Mouse (Mus musculus): ENCODE data around the gene Gba. TPM values are rescaled to one million over a fixed set of nuclear protein-coding genes. Genes with fewer than 3 reads are reported as not detected.
"Not testable (repeated sequence)": the region's sequence is repeated elsewhere in the genome, so short reads cannot be mapped to it uniquely, and the experiment has no call there.

The Gba gene
- polyA plus RNA-seq, 1 experiment from 2014 or later, result 37.4 TPM

DNA sequence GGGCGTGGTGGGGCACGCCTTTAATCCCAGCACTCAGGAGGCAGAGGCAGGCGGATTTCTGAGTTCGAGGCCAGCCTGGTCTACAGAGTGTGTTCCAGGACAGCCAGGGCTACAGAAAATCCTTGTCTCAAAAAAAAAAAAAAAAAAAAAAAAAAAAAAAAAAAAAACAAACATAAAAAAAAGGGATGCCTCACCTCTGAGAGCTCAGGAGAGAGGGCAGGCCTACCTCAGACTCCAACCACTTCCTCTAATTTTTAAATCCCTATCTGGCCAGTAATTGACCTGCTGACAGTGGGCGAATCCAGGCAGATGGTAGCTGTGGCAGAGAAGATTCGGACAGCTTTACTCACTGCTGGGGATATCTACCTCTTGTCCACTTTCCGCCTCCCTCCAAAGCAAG is 13.7 kb downstream of the Gba start:
- ATAC-seq (ENCODE audit: low FRiP score, low TSS enrichment); H3K27me3 ChIP-seq (ENCODE audit: control insufficient read depth, insufficient read depth, low read length); H3K36me3 ChIP-seq (ENCODE audit: control insufficient read depth, insufficient read depth, low read length); H3K4me3 ChIP-seq (ENCODE audit: low read length); H3K4me2 ChIP-seq (replicated peaks; ENCODE audit: low read depth, low read length); H3K9ac ChIP-seq (ENCODE audit: low read depth, low read length); H3K9me3 ChIP-seq (ENCODE audit: control insufficient read depth, low read length); H3K27ac ChIP-seq (ENCODE audit: low read depth, low read length): not testable (repeated sequence)
- peaks cover 24% of the 10 kb centered on the region for H3K4me1 ChIP-seq (ENCODE audit: control insufficient read depth, insufficient read depth, low read length)
- WGBS, result 78% methylated on average over 7 of the region's 7 CpGs

DNA sequence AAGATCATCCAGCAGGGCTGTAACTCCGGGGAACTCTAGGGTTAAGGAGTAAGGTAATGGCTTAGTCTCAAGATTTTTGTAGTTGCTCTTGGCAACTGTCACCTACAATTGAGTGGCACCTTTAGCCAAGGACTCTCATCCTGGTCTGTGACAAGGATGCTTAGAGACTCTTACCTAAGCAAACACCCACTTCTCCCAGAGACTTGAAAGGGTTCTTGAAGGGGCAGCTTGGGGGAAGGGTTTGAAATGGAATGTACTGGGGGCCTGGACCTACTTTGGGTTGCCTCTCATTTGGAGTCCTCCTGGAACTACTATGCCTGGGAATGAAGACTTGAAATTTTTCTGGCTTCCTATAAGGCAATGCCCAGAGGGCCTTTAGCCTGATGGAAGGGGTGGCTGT is 15.5 kb downstream of the Gba start:
- Histone ChIP-seq H3K27me3 (ENCODE audit: control insufficient read depth, insufficient read depth, low read length) (no peaks in the 10 kb centered on the region), H3K9ac (ENCODE audit: low read depth, low read length) (no peak overlapping the region), H3K9me3 (ENCODE audit: control insufficient read depth, low read length) (no peaks in the 10 kb centered on the region), H3K4me3 (ENCODE audit: low read length) (no peak overlapping the region), H3K4me2 (replicated peaks; ENCODE audit: low read depth, low read length) (no peak overlapping the region), H3K36me3 (ENCODE audit: control insufficient read depth, insufficient read depth, low read length) (no peaks in the 10 kb centered on the region; the same call in 1 of the 2 replicates), H3K27ac (ENCODE audit: low read depth, low read length) (no peak overlapping the region), H3K4me1 (ENCODE audit: control insufficient read depth, insufficient read depth, low read length) (peaks cover 17% of the 10 kb centered on the region)
- no peak for ATAC-seq (ENCODE audit: low FRiP score, low TSS enrichment)
- WGBS, result 86% methylated on average over 1 of the region's 1 CpGs

DNA sequence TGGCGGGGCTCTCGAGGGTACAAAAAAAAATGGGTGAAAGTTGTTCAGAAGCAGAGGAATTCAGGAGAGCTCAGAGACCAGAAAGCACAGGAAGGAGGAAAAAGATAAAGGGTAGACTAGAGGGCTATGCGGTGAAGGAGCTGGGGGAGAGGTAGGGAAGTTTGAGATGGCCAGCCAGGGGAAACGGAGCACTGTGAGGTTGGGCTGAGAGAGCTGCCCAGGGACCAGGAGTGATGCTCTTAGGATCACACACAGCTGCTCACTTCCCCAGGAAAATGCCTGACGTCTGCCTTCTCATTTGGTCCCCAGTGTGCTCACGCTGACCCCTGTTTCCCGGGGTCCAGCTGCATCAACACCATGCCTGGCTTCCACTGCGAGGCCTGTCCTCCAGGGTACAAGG is 16.8 kb downstream of the Gba start:
- Histone ChIP-seq H3K27me3 (ENCODE audit: control insufficient read depth, insufficient read depth, low read length) (no peaks in the 10 kb centered on the region), H3K4me2 (replicated peaks; ENCODE audit: low read depth, low read length) (no peak overlapping the region), H3K9ac (ENCODE audit: low read depth, low read length) (no peak overlapping the region), H3K4me3 (ENCODE audit: low read length) (no peak overlapping the region), H3K27ac (ENCODE audit: low read depth, low read length) (no peak overlapping the region), H3K9me3 (ENCODE audit: control insufficient read depth, low read length) (no peaks in the 10 kb centered on the region), H3K36me3 (ENCODE audit: control insufficient read depth, insufficient read depth, low read length) (no peaks in the 10 kb centered on the region; the same call in 1 of the 2 replicates), H3K4me1 (ENCODE audit: control insufficient read depth, insufficient read depth, low read length) (peaks cover 16% of the 10 kb centered on the region)
- WGBS, result 29% methylated on average over 8 of the region's 8 CpGs
- ATAC-seq (ENCODE audit: low FRiP score, low TSS enrichment), result no peak

DNA sequence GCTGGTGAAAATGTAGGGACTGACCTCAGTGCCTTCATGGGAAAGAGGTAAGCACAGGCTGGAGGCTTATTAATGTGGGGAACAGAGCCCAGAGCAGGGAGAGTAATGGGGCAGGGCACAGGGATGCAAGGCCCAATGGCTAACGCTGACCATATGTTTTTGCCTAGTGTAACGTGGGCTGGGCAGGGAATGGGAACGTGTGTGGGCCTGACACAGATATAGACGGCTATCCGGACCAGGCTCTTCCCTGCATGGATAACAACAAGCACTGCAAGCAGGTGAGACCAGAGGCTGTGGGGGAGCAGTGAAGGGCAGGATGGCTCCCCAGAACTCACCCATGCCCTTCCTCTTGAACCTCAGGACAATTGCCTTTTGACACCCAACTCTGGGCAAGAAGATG is 18.4 kb downstream of the Gba start:
- Histone ChIP-seq H3K36me3 (ENCODE audit: control insufficient read depth, insufficient read depth, low read length) (peaks cover 3% of the 10 kb centered on the region; the same call in 1 of the 2 replicates), H3K27ac (ENCODE audit: low read depth, low read length) (no peak overlapping the region), H3K4me2 (replicated peaks; ENCODE audit: low read depth, low read length) (no peak overlapping the region), H3K27me3 (ENCODE audit: control insufficient read depth, insufficient read depth, low read length) (no peaks in the 10 kb centered on the region), H3K9ac (ENCODE audit: low read depth, low read length) (no peak overlapping the region), H3K4me1 (ENCODE audit: control insufficient read depth, insufficient read depth, low read length) (peaks cover 4% of the 10 kb centered on the region; the same call in 1 of the 2 replicates), H3K4me3 (ENCODE audit: low read length) (no peak overlapping the region), H3K9me3 (ENCODE audit: control insufficient read depth, low read length) (no peaks in the 10 kb centered on the region)
- WGBS, result 71% methylated on average over 5 of the region's 5 CpGs
- no peak for ATAC-seq (ENCODE audit: low FRiP score, low TSS enrichment)

DNA sequence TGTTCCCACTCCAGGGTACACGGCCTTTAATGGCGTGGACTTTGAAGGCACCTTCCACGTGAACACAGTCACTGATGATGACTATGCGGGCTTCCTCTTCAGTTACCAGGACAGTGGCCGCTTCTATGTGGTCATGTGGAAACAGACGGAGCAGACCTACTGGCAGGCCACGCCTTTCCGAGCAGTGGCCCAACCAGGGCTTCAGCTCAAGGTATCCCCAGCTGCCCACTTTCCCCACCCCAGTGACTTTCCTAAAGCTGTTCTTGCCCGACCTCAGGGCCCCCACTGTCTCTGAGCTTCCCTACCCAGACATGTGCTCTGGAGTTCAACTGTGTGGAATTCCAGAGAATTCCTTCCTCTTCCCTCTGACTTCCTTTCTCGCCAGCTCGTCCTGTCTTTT is 22.1 kb downstream of the Gba start:
- Histone ChIP-seq H3K4me1 (ENCODE audit: control insufficient read depth, insufficient read depth, low read length) (peaks cover 23% of the 10 kb centered on the region; the same call in 1 of the 2 replicates), H3K27ac (ENCODE audit: low read depth, low read length) (no peak overlapping the region), H3K9ac (ENCODE audit: low read depth, low read length) (no peak overlapping the region), H3K4me3 (ENCODE audit: low read length) (no peak overlapping the region), H3K9me3 (ENCODE audit: control insufficient read depth, low read length) (no peaks in the 10 kb centered on the region), H3K4me2 (replicated peaks; ENCODE audit: low read depth, low read length) (no peak overlapping the region), H3K36me3 (ENCODE audit: control insufficient read depth, insufficient read depth, low read length) (peaks cover 3% of the 10 kb centered on the region; the same call in 1 of the 2 replicates), H3K27me3 (ENCODE audit: control insufficient read depth, insufficient read depth, low read length) (no peaks in the 10 kb centered on the region)
- no peak for ATAC-seq (ENCODE audit: low FRiP score, low TSS enrichment)
- 79% methylated on average over 11 of the region's 11 CpGs for WGBS

DNA sequence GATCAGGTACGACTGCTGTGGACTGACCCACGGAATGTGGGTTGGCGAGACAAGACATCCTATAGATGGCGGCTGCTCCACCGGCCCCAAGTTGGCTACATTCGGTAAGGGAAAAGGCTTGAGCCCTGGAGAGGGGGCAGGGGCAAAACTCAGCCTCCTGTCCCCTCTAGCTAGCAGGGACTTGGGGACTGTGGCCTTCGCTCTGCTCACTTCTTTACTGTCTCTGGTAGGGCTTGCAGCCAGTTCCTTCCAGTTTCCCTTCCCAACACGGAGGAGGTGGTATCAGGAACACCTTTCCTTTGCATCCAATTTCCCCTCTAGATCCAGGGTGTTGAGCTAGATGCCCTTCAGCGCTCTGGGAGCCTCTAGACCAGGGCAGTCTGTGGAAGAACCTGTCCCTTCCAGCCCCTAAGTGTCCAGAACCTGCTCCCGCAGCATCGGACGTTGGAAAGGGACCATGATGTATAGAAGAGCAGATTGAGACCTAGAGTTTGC is 22.6 kb downstream of the Gba start:
- H3K36me3 ChIP-seq (ENCODE audit: control insufficient read depth, insufficient read depth, low read length), result peaks cover 3% of the 10 kb centered on the region; the same call in 1 of the 2 replicates
- H3K9me3 ChIP-seq (ENCODE audit: control insufficient read depth, low read length), result no peaks in the 10 kb centered on the region
- H3K4me1 ChIP-seq (ENCODE audit: control insufficient read depth, insufficient read depth, low read length), result peaks cover 23% of the 10 kb centered on the region; the same call in 1 of the 2 replicates
- ATAC-seq (ENCODE audit: low FRiP score, low TSS enrichment), result no peak
- H3K4me3 ChIP-seq (ENCODE audit: low read length), result no peak overlapping the region
- WGBS, result 63% methylated on average over 12 of the region's 12 CpGs
- no peaks in the 10 kb centered on the region for H3K27me3 ChIP-seq (ENCODE audit: control insufficient read depth, insufficient read depth, low read length)
- no peak overlapping the region for H3K9ac ChIP-seq (ENCODE audit: low read depth, low read length)
- no peak overlapping the region for H3K4me2 ChIP-seq (replicated peaks; ENCODE audit: low read depth, low read length)
- H3K27ac ChIP-seq (ENCODE audit: low read depth, low read length), result no peak overlapping the region

DNA sequence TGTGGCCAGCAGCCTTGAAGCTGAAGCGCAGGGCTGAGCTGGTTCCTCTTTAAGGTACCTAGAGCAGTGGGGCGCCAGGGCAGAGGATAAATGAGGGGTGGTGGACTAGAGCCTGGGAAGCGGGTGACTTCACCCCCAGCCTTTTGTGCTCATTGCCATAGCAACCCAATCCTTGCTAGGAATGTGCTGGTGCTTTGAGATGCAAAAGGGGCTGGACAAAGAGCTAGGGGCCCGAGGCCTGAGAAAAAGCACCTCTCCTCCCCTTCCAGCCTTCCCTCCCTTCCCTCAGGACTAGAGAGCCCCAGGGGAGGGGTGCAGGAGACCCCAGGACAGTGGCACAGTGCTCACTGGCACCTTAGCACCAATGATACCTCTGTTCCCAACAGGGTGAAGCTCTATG is 23.2 kb downstream of the Gba start:
- Histone ChIP-seq H3K27me3 (ENCODE audit: control insufficient read depth, insufficient read depth, low read length) (no peaks in the 10 kb centered on the region), H3K9me3 (ENCODE audit: control insufficient read depth, low read length) (no peaks in the 10 kb centered on the region), H3K4me2 (replicated peaks; ENCODE audit: low read depth, low read length) (peak overlapping the region; percentile 87), H3K4me1 (ENCODE audit: control insufficient read depth, insufficient read depth, low read length) (peaks cover 23% of the 10 kb centered on the region; the same call in 1 of the 2 replicates), H3K4me3 (ENCODE audit: low read length) (no peak overlapping the region), H3K27ac (ENCODE audit: low read depth, low read length) (no peak overlapping the region), H3K9ac (ENCODE audit: low read depth, low read length) (no peak overlapping the region), H3K36me3 (ENCODE audit: control insufficient read depth, insufficient read depth, low read length) (peaks cover 3% of the 10 kb centered on the region; the same call in 1 of the 2 replicates)
- WGBS, result 32% methylated on average over 4 of the region's 4 CpGs
- ATAC-seq (ENCODE audit: low FRiP score, low TSS enrichment), result no peak

DNA sequence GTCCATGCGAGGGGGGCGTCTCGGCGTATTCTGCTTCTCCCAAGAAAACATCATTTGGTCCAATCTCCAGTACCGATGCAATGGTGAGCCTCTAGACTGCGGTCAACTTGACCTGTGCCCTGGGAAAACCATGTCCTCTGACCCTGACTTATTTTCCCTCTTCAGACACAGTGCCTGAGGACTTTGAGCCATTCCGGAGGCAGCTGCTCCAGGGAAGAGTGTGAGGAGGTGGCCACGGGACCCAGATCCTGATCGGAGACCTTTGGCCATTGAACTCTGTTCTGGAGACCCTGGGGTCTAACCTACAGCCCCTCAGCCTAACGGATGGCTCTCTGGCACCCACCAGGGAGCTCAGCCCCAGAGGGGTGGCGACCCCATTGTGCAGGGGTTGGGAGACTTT is 23.6 kb downstream of the Gba start:
- Histone ChIP-seq H3K27ac (ENCODE audit: low read depth, low read length) (no peak overlapping the region), H3K4me1 (ENCODE audit: control insufficient read depth, insufficient read depth, low read length) (peaks cover 23% of the 10 kb centered on the region; the same call in 1 of the 2 replicates), H3K36me3 (ENCODE audit: control insufficient read depth, insufficient read depth, low read length) (peaks cover 3% of the 10 kb centered on the region; the same call in 1 of the 2 replicates), H3K9ac (ENCODE audit: low read depth, low read length) (peak overlapping the region; percentile 54; the same call in 1 of the 2 replicates), H3K4me3 (ENCODE audit: low read length) (peak overlapping the region; percentile 40; the same call in 1 of the 2 replicates), H3K9me3 (ENCODE audit: control insufficient read depth, low read length) (no peaks in the 10 kb centered on the region), H3K27me3 (ENCODE audit: control insufficient read depth, insufficient read depth, low read length) (no peaks in the 10 kb centered on the region), H3K4me2 (replicated peaks; ENCODE audit: low read depth, low read length) (peak overlapping the region; percentile 87)
- WGBS, result 30% methylated on average over 11 of the region's 11 CpGs
- no peak for ATAC-seq (ENCODE audit: low FRiP score, low TSS enrichment)

DNA sequence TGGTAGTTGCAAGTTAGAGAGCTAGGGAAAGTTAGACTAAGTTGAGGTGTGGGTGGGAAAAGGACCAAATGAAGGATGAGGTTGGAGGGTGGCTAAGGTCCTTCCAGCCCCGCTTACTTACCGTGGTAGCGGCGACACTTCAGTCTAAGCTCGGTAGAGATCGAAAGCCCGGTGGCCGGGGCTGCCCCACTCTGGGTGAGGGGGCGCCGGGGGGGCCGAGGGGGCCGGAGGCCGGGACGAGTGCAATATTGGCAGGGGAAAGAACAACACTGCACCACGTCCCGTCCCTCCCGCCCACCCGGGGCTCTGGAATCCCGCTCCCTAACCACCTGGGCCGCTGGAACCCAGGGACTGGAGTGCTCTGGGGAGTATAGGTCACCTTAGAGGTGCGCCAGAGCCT is 24.2 kb downstream of the Gba start, which contains the start of gene Mtx1:
Gene Mtx1, minus strand, starts transcription at position 189 of the 400 bp plus-strand sequence.
- H3K27me3 ChIP-seq (ENCODE audit: control insufficient read depth, insufficient read depth, low read length), result no peaks in the 10 kb centered on the region
- peaks cover 3% of the 10 kb centered on the region; the same call in 1 of the 2 replicates for H3K36me3 ChIP-seq (ENCODE audit: control insufficient read depth, insufficient read depth, low read length)
- peak within 1 kb of the TSS; percentile 54 for H3K9ac ChIP-seq (ENCODE audit: low read depth, low read length)
- peak; percentile 25 for ATAC-seq (ENCODE audit: low FRiP score, low TSS enrichment)
- peaks cover 23% of the 10 kb centered on the region; the same call in 1 of the 2 replicates for H3K4me1 ChIP-seq (ENCODE audit: control insufficient read depth, insufficient read depth, low read length)
- H3K4me3 ChIP-seq (ENCODE audit: low read length), result peak within 1 kb of the TSS; percentile 40
- 2% methylated on average over 20 of the region's 21 CpGs for WGBS
- H3K9me3 ChIP-seq (ENCODE audit: control insufficient read depth, low read length), result no peaks in the 10 kb centered on the region
- peak within 1 kb of the TSS; percentile 87 for H3K4me2 ChIP-seq (replicated peaks; ENCODE audit: low read depth, low read length)
- no peak within 1 kb of the TSS; the same call in 1 of the 2 replicates for H3K27ac ChIP-seq (ENCODE audit: low read depth, low read length)

Measured in kidney, embryonic 14.5 days (tissue).